Mouse (Mus musculus) E14TG2a.4 (cell line): ENCODE measurements at regions not wholly inside any gene's neighbourhood (a gene's known extent, or its start where the extent isn't known, plus 50 kb on each side); places are given as distances from the start of the nearest gene placed in this dataset.

ENCODE experiments used
- CTCF ChIP-seq: conservative IDR thresholded peaks from 2 replicates; pipeline ENCODE4 v1.5.1; 2014; ENCODE audit warnings: low read length
- NANOG ChIP-seq: IDR thresholded peaks from 2 replicates; pipeline ENCODE4 v1.6.1; 2014; ENCODE audit warnings: borderline replicate concordance, low read length, mixed read lengths

GRCm38 (mm10) chr7:129693635-129694034, 102.0 kb downstream of the Wdr11 start:
- no peak for TF ChIP-seq CTCF
- no peak for TF ChIP-seq NANOG
